8 mouse cellular contexts compared by ENCODE assay signal in genomic region chr11:68750938-68751337, GRCm38 (mm10). TPM values are rescaled to one million over a fixed set of nuclear protein-coding genes. Genes with fewer than 3 reads are reported as not detected.
DNase-seq lines count a peak whose midpoint lies in the region; ATAC-seq lines count a peak whose summit lies in the region.

No protein-coding gene starts in this region.

- no peak overlapping the region for H3K9ac ChIP-seq in hindbrain, embryonic 12.5 days

- no peak overlapping the region for H3K4me2 ChIP-seq in hindbrain, embryonic 12.5 days (replicated peaks)

- no peaks in the 10 kb centered on the region for H3K27me3 ChIP-seq in hindbrain, embryonic 12.5 days

- no peaks in the 10 kb centered on the region for H3K9me3 ChIP-seq in hindbrain, embryonic 12.5 days (replicated peaks)

- no peak overlapping the region for H3K4me3 ChIP-seq in hindbrain, embryonic 12.5 days

- H3K27ac ChIP-seq in hindbrain, embryonic 12.5 days = no peak overlapping the region

- ATAC-seq in granulocyte monocyte progenitor cell, adult 5-6 weeks (replicated peaks; ENCODE audit: poor library complexity, severe bottlenecking) = peak; percentile 67; the same call in 1 of the 2 replicates
- ATAC-seq in hindbrain, embryonic 12.5 days (ENCODE audit: low FRiP score) = no peak

- peak; percentile 52 to 61 for DNase-seq in left cerebral cortex, adult 18-20 months (ENCODE audit: low spot score in 2 of 2)
- no peak for DNase-seq in left cerebral cortex, adult 11 months (ENCODE audit: low spot score)
- peak; percentile 16 for DNase-seq in T-cell, adult 2 months (ENCODE audit: low spot score)
- DNase-seq in lung, postnatal 10 days = peak; percentile 23
- DNase-seq in urinary bladder, adult 18-20 months (ENCODE audit: low spot score in 2 of 2) = no peak
- DNase-seq in neural tube, embryonic 10.5 days (ENCODE audit: extremely low spot score, low spot score) = no peak

- 82% methylated on average over 8 of the region's 8 CpGs for WGBS in hindbrain, embryonic 12.5 days

- H3K36me3 ChIP-seq in hindbrain, embryonic 12.5 days = peaks cover 23% of the 10 kb centered on the region

- 0 out of 2 replicates have a peak, but pooled peaks cover 10% of the 10 kb centered on the region for H3K4me1 ChIP-seq in hindbrain, embryonic 12.5 days

RNA-seq across cellular contexts. Expression of gene Myh10, which starts 59.6 kb away (rescaled TPM):
- 100 to 1,000 TPM; 200 to 219 TPM for total RNA-seq in left cerebral cortex, adult 18-20 months (2021)
- 0.37 TPM in 1 of 2 replicates, not detected in the other for total RNA-seq in granulocyte monocyte progenitor cell, adult 5-6 weeks (2014; fragmentation: Nextera tagmentation)
- 0.21 and 0.30 TPM in 2 replicates for total RNA-seq in granulocyte monocyte progenitor cell, adult 5-6 weeks (2017)
- 158 and 161 TPM in 2 replicates for polyA plus RNA-seq in hindbrain, embryonic 12.5 days (2016; fragmentation: Nextera tagmentation; extraction: Ambion mirVana)

Comparison
In these comparisons a context has a peak if more than half of its experiments do, and no peak if none do; other contexts are left out.
1. DNase-seq: peak in left cerebral cortex, adult 18-20 months (2 of 2), T-cell, adult 2 months (single experiment) and lung, postnatal 10 days (single experiment); none in left cerebral cortex, adult 11 months (single experiment), urinary bladder, adult 18-20 months (0 of 2) and neural tube, embryonic 10.5 days (single experiment).
2. RNA of gene Myh10, which starts 59.6 kb away (total RNA-seq): 200 to 219 TPM in left cerebral cortex, adult 18-20 months; 0.21 to 0.37 TPM in granulocyte monocyte progenitor cell, adult 5-6 weeks; every median in the first group is over 100 times any median in the second.